Mouse (Mus musculus) urinary bladder, adult 2 months (tissue): Measurements from ENCODE around the gene Fam198b. TPM values are rescaled to one million over a fixed set of nuclear protein-coding genes. Genes with fewer than 3 reads are reported as not detected.
"Not testable (repeated sequence)": the region's sequence is repeated elsewhere in the genome, so short reads cannot be mapped to it uniquely, and the experiment has no call there.

Experiments used
- DNase-seq: peaks from one replicate; pipeline ENCODE4 v3.0.0; 2022; ENCODE audit warnings: low spot score
- polyA plus RNA-seq: library from polyadenylated mRNA; depleted of rRNA; stranded (reverse); fragments of >200 nt; gene quantifications from 2 replicates; pipeline ENCODE4 v1.2.3, GENCODE M21; 2012

Gene Fam198b
- polyA plus RNA-seq, 1 experiment, result 13.7 TPM

GRCm38 (mm10) chr3:79925950-79926697 is 41.8 kb downstream of the Fam198b start:
- DNase-seq, result no peak

- DNase-seq, result no peak
These were observed 42.7 kb downstream of the Fam198b start for GRCm38 (mm10) chr3:79927050-79927449.

GRCm38 (mm10) chr3:79928409-79928808 is 44.1 kb downstream of the Fam198b start:
- no peak for DNase-seq

- DNase-seq, result no peak
These were observed 45.9 kb downstream of the Fam198b start for GRCm38 (mm10) chr3:79930141-79930744.

DNA sequence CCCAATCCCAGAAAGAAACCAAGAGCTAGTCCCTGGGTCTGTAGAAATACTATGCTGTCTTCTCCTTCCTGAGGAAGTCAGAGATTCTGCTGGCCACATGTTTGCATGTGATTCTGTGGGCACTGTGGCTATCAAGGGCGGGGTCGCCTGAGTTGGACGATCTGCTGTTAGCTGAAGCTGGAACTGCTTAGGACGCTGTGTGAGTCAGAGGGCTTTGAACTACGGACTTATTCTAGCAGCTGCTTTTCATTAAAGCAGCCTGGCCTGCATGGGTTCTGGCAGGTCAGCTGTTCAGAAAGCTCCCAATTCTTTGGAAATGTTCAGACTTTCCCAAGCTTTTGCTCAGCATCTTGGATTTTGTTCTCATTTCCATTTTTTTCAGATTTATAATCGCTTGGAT is 51.9 kb downstream of the Fam198b start:
- no peak for DNase-seq

- no peak for DNase-seq
These were observed 52.6 kb downstream of the Fam198b start for GRCm38 (mm10) chr3:79936730-79937447.

- DNase-seq, result no peak
These were observed 63.4 kb downstream of the Fam198b start for GRCm38 (mm10) chr3:79947736-79948135.

GRCm38 (mm10) chr3:79948151-79948550 is 63.8 kb downstream of the Fam198b start:
- DNase-seq, result no peak

GRCm38 (mm10) chr3:79953164-79953759 is 68.9 kb downstream of the Fam198b start:
- no peak for DNase-seq

DNA sequence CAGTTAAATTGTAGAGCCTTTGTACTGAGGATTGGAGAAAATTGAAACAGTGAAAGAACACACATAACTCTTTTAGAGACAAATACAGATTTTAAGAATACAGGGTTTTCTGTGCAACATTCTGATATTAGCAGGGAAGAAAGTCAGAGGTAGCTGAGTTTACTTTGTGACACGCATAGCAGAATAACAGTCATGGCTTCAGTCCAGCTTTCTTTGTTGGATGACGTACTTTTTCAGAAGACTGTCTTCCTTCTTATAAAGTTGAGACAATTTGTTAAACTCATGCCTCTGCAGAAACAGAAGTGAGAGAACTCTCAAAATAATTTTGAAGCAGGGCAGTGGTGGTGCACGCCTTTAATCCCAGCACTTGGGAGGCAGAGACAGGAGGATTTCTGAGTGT is 70.9 kb downstream of the Fam198b start:
- DNase-seq, result no peak

DNA sequence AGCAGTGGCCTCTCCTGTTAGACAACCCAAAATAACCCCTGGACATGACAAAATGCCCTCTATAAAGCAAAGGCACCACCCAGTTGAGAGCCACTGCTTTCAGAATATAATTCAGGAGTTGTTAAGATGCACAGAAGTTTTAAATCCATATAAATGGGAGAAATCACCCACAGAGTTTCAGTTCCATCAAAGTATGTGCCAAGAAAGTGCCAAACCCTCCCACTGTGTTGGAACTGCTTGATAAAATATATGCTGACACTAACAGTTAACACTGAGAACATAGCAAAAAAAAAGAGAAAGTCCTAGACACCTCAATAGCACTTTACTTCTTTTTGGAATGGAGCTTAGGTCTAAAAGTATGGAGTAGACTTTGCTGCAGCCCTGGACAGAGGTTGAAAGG is 72.5 kb downstream of the Fam198b start:
- no peak for DNase-seq

GRCm38 (mm10) chr3:79957752-79958151 is 73.4 kb downstream of the Fam198b start:
- no peak for DNase-seq

- DNase-seq, result no peak
These were observed 82.4 kb downstream of the Fam198b start for GRCm38 (mm10) chr3:79966709-79967108.

GRCm38 (mm10) chr3:79967346-79967745 is 83.0 kb downstream of the Fam198b start:
- no peak for DNase-seq

DNA sequence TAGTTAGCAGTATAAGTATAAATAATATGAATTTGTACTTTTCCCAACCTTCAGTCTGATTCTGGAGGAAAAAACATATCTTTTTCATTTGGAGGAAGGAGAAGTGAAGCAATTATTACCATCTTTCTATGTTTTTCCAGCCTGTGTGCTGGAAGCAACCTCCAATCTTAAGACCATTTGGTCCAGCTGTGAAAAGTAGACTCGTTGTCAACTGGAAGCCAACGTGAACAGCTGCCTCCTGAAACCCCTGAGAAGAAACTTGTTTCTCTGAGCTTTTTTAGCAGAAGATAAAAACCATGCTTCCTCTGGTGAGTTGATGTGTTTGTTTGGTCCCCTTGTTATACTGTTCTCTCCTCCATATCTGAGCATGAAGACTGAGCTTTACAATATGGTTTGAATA is 84.1 kb downstream of the Fam198b start:
- DNase-seq, result no peak

DNA sequence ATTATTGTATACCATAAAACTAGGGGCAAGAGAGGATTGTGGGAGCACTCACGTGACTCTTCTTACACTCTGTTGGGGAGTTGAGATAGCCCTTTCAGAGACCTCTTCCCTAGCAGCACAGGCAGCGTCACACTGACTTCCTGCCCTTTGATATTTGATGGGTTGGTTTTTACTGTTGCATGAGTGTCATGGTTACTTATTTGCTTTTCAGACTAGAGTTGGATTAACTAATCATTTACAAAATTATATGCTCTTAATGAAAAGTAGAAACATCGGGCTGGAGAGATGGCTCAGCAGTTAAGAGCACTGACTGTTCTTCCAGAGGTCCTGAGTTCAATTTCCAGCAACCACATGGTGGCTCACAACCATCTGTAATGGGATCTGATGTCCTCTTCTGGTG is 85.2 kb downstream of the Fam198b start:
- DNase-seq, result not testable (repeated sequence)

DNA sequence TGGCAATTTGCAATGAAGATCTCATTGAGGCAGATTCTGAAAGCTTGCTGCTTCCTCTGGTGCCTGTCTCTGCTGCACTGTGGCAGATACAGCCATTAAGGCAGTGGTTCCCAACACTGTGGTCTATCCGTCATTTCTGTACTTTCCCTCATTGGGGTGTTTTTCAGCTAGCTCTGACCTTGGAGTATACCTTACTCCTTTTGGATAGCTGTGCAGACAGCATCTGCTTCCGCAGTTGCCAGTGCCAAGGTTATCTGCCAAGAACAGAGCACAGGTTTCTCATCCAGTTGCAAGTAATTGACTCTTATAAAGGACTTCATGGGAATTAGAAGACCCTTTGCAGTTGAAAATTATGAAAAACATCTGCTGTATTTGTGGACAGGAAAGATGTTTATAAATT is 85.7 kb downstream of the Fam198b start:
- no peak for DNase-seq

- DNase-seq, result no peak
These were observed 86.2 kb downstream of the Fam198b start for GRCm38 (mm10) chr3:79970498-79970897.

GRCm38 (mm10) chr3:79971542-79971941 is 87.2 kb downstream of the Fam198b start:
- no peak for DNase-seq

DNA sequence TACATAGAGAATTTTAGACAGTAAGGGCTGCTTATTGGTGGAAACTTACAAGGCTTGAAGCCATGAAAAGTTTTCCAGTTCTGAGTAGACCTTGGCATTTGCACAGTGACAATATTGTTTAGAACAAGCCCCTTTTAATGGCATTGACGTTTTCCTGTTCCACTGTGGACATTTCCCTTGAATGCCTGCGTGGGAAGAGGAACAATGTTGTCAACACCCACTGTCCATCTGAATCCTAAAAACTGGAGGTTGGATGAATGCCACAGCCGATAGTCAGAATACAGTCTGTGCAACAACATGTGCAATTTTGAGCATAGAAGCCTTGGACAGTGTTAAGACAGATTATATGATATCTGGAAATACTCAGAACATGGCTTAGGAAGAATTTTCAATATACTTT is 92.5 kb downstream of the Fam198b start:
- DNase-seq, result no peak

- DNase-seq, result no peak
These were observed 93.5 kb downstream of the Fam198b start for GRCm38 (mm10) chr3:79977656-79978450.

DNA sequence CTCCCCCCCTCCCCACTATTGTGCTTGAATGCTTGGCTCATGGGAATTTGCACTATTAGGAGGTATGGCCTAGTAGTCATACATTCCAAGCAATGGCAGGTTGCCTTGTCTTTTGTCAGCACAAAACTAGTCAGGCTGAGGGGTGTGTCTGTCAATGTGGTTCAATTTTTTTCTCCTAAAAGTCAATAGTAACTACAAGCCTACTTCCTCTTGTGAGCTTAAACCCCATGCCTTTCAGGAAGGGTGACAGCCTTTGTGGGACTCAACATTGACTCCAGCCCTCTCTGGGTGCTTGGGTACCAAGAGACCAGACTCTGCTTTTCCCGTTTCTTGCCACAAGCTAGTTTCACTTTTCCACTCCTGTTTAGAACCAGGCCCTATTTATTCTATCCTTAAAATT is 96.4 kb downstream of the Fam198b start:
- no peak for DNase-seq
